Mouse (Mus musculus) small intestine, adult 2 months (tissue): ENCODE results near the gene Cyp4b1.

Experiments
- CTCF ChIP-seq: fragments of 200-500 bp; IDR thresholded peaks from 2 replicates; pipeline ENCODE4 v1.5.1; 2012; ENCODE audit warnings: low read depth, mild to moderate bottlenecking, control low read depth, inconsistent platforms, low read length, moderate library complexity, mixed read lengths; ENCODE audit not compliant: insufficient replicate concordance, insufficient read length; ENCODE audit errors: extremely low read depth
- POLR2A ChIP-seq: fragments of 200-500 bp; IDR thresholded peaks from 2 replicates; pipeline ENCODE4 v1.6.1; 2012; ENCODE audit warnings: low read depth, mild to moderate bottlenecking, control low read depth, inconsistent platforms, low read length, moderate library complexity

- TF ChIP-seq POLR2A (no peak), CTCF (no peak)
Observed at GRCm38 (mm10) chr4:115614005-115614404, 33.5 kb downstream of the Cyp4b1 start.
